Mouse (Mus musculus) stomach, embryonic 16.5 days (tissue): ENCODE measurements around the gene Slc16a10. TPM values are rescaled to one million over a fixed set of nuclear protein-coding genes. Genes with fewer than 3 reads are reported as not detected.

Experiments used
- ATAC-seq: fragments of 200-750 bp; cut with Nextera tagmentation; 2 replicates; pipeline ENCODE4 v1.8.0; 2017; ENCODE audit warnings: moderate number of reproducible peaks, moderate TSS enrichment; ENCODE audit not compliant: insufficient read depth, low FRiP score
- H3K27ac ChIP-seq: fragments of 300-500 bp; sonication (generic); 2 replicates; pipeline ENCODE4 v1.5.1; 2014; ENCODE audit warnings: low read length
- H3K27me3 ChIP-seq: fragments of 300-500 bp; sonication (generic); 2 replicates; pipeline ENCODE4 v1.6.1; 2014; ENCODE audit warnings: low read length, control low read depth, mixed read lengths; ENCODE audit not compliant: control insufficient read depth, insufficient read depth
- H3K36me3 ChIP-seq: fragments of 300-500 bp; sonication (generic); 2 replicates; pipeline ENCODE4 v1.6.1; 2014; ENCODE audit warnings: low read length; ENCODE audit not compliant: control insufficient read depth, insufficient read depth
- H3K4me1 ChIP-seq: fragments of 300-500 bp; sonication (generic); 2 replicates; pipeline ENCODE4 v1.6.1; 2014; ENCODE audit warnings: low read length, control low read depth, mixed read lengths; ENCODE audit not compliant: control insufficient read depth, insufficient read depth
- H3K4me2 ChIP-seq: fragments of 300-500 bp; sonication (generic); 2 replicates; pipeline ENCODE4 v1.6.1; 2014; ENCODE audit warnings: low read depth, low read length, mixed read lengths
- H3K4me3 ChIP-seq: fragments of 300-500 bp; sonication (generic); replicated peaks from 2 replicates; pipeline ENCODE4 v1.5.1; 2014; ENCODE audit warnings: mild to moderate bottlenecking, low read length
- H3K9ac ChIP-seq: fragments of 300-500 bp; sonication (generic); 2 replicates; pipeline ENCODE4 v1.6.1; 2014; ENCODE audit warnings: low read length
- H3K9me3 ChIP-seq: fragments of 300-500 bp; sonication (generic); replicated peaks from 2 replicates; pipeline ENCODE4 v1.6.1; 2016; ENCODE audit warnings: low read length, control low read depth; ENCODE audit not compliant: control insufficient read depth
- WGBS: fragments of 180-500 bp; shearing (Covaris S2); extraction: QIAGEN DNeasy Blood & Tissue Kit; methylation state at CpG from one replicate; pipeline ENCODE4 v1.1.7; 2014; 5-methylcytosine and 5-hydroxymethylcytosine counted together
- polyA plus RNA-seq: library from polyadenylated mRNA; unstranded; fragments of >200 nt; fragmentation: Nextera tagmentation; extraction: Ambion mirVana; gene quantifications from 2 replicates; pipeline ENCODE4 v1.2.1, GENCODE M21; 2015

Gene Slc16a10
- polyA plus RNA-seq, 1 experiment from 2014 or later = 12.2 TPM

DNA sequence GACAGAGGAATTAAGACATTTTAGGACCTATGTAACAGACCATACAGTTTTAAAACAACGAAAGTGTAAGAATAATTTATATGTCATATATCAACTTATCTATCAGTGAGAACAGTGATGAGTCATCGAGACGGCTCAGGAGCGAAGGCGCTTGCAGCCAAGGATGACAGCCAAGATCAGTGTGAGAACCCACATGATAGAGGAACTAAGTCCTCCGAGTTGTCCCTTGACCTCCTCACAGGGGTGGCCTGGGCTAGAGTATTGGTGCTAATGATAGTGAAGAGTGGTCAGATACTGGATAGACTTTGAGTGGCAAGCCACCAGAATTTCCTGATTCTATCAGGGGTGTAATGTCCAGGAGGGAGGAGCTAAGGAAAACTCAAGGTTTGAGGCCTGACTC lies 68.5 kb downstream of the Slc16a10 start:
- peak; percentile 38 for ATAC-seq
- WGBS = 46% methylated on average over 6 of the region's 6 CpGs

GRCm38 (mm10) chr10:40070684-40071083 lies 71.4 kb downstream of the Slc16a10 start:
- 77% methylated on average over 9 of the region's 9 CpGs for WGBS
- H3K27ac ChIP-seq = no peak overlapping the region

More for the DNA sequence above, 68.5 kb downstream of the Slc16a10 start:
- Histone ChIP-seq H3K4me2 (no peak overlapping the region), H3K4me3 (no peak overlapping the region), H3K27me3 (no peaks in the 10 kb centered on the region), H3K27ac (no peak overlapping the region), H3K36me3 (no peaks in the 10 kb centered on the region), H3K9me3 (no peaks in the 10 kb centered on the region), H3K4me1 (peaks cover 8% of the 10 kb centered on the region), H3K9ac (no peak overlapping the region)

DNA sequence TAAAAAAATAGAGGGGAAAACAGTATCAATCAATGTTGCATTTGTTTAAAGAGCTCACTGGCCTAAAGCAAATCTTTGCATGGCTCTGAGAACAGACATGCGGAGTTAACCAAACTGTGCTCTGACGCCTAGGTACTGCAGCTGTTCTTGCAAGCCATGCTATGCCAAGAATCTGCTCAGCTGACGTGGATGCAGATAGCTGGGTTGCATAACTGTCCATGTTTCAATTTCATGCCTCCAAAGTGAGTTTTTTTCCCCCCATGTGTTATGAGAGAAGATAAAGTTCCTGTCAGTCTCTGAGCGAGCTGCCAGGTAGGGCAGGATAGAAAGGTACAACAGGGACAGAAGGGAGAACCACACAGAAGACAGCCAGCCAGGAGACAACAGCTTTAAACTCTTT lies 72.8 kb downstream of the Slc16a10 start:
- ATAC-seq = no peak
- H3K27ac ChIP-seq = no peak overlapping the region
- no peaks in the 10 kb centered on the region for H3K27me3 ChIP-seq
- H3K4me1 ChIP-seq = peaks cover 5% of the 10 kb centered on the region
- 29% methylated on average over 4 of the region's 4 CpGs for WGBS
- H3K4me3 ChIP-seq = no peak overlapping the region
- no peaks in the 10 kb centered on the region for H3K9me3 ChIP-seq
- H3K4me2 ChIP-seq = no peak overlapping the region
- no peaks in the 10 kb centered on the region for H3K36me3 ChIP-seq
- H3K9ac ChIP-seq = no peak overlapping the region

More at GRCm38 (mm10) chr10:40070684-40071083, 71.4 kb downstream of the Slc16a10 start:
- Histone ChIP-seq H3K27me3 (no peaks in the 10 kb centered on the region), H3K9me3 (no peaks in the 10 kb centered on the region), H3K4me3 (no peak overlapping the region), H3K4me1 (peaks cover 5% of the 10 kb centered on the region), H3K4me2 (no peak overlapping the region), H3K36me3 (no peaks in the 10 kb centered on the region), H3K9ac (no peak overlapping the region)
- no peak for ATAC-seq

GRCm38 (mm10) chr10:40068595-40068994 lies 73.5 kb downstream of the Slc16a10 start:
- no peaks in the 10 kb centered on the region for H3K9me3 ChIP-seq
- H3K36me3 ChIP-seq = no peaks in the 10 kb centered on the region
- ATAC-seq = no peak
- H3K4me2 ChIP-seq = no peak overlapping the region
- 63% methylated on average over 10 of the region's 10 CpGs for WGBS
- H3K4me3 ChIP-seq = no peak overlapping the region
- no peak overlapping the region for H3K9ac ChIP-seq
- no peaks in the 10 kb centered on the region for H3K27me3 ChIP-seq
- H3K27ac ChIP-seq = no peak overlapping the region
- peaks cover 5% of the 10 kb centered on the region for H3K4me1 ChIP-seq

GRCm38 (mm10) chr10:40067529-40067928 lies 74.5 kb downstream of the Slc16a10 start:
- H3K9ac ChIP-seq = no peak overlapping the region
- WGBS = 60% methylated on average over 1 of the region's 1 CpGs
- no peak for ATAC-seq
- no peaks in the 10 kb centered on the region for H3K27me3 ChIP-seq
- H3K4me3 ChIP-seq = no peak overlapping the region
- H3K27ac ChIP-seq = no peak overlapping the region
- H3K9me3 ChIP-seq = no peaks in the 10 kb centered on the region
- no peaks in the 10 kb centered on the region for H3K36me3 ChIP-seq
- H3K4me1 ChIP-seq = peaks cover 5% of the 10 kb centered on the region
- H3K4me2 ChIP-seq = no peak overlapping the region

GRCm38 (mm10) chr10:40067071-40067470 lies 75.0 kb downstream of the Slc16a10 start:
- no peak for ATAC-seq
- H3K4me3 ChIP-seq = no peak overlapping the region
- no peaks in the 10 kb centered on the region for H3K9me3 ChIP-seq
- no peak overlapping the region for H3K27ac ChIP-seq
- H3K4me2 ChIP-seq = no peak overlapping the region
- H3K27me3 ChIP-seq = no peaks in the 10 kb centered on the region
- no peaks in the 10 kb centered on the region for H3K36me3 ChIP-seq
- WGBS = 33% methylated on average over 1 of the region's 1 CpGs
- H3K9ac ChIP-seq = no peak overlapping the region
- peaks cover 5% of the 10 kb centered on the region for H3K4me1 ChIP-seq

DNA sequence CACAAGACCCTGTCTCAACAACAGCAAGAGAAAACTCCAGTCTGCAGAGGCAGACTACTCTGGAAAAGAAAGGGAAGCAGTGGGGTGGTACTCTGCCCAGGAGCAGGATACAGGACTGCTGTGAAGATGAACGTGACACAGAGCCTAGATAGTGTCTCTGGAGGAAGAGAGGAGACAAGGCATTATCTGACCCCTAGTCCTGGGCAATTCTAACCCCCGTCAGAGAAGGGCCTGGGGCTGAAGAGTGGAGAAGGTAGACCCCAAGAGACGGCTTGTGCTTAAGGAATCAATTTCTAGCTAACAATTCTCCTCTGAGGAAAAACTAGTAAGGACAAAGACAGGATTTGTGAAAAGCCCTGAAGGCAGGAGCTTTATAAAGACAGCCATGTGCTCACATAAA lies 76.7 kb downstream of the Slc16a10 start:
- no peaks in the 10 kb centered on the region for H3K36me3 ChIP-seq
- 72% methylated on average over 3 of the region's 3 CpGs for WGBS
- H3K27ac ChIP-seq = no peak overlapping the region
- no peak overlapping the region for H3K4me3 ChIP-seq
- H3K4me2 ChIP-seq = no peak overlapping the region
- H3K9ac ChIP-seq = no peak overlapping the region
- H3K9me3 ChIP-seq = no peaks in the 10 kb centered on the region
- H3K27me3 ChIP-seq = no peaks in the 10 kb centered on the region
- no peak for ATAC-seq
- peaks cover 5% of the 10 kb centered on the region for H3K4me1 ChIP-seq

GRCm38 (mm10) chr10:40063291-40063890 lies 78.7 kb downstream of the Slc16a10 start:
- peak overlapping the region; percentile 7; the same call in 1 of the 2 replicates for H3K4me2 ChIP-seq
- WGBS = 28% methylated on average over 5 of the region's 5 CpGs
- no peaks in the 10 kb centered on the region for H3K36me3 ChIP-seq
- no peaks in the 10 kb centered on the region for H3K27me3 ChIP-seq
- no peak overlapping the region for H3K4me3 ChIP-seq
- no peak for ATAC-seq
- peak overlapping the region; percentile 7; the same call in 1 of the 2 replicates for H3K27ac ChIP-seq
- no peaks in the 10 kb centered on the region for H3K9me3 ChIP-seq
- H3K4me1 ChIP-seq = no peaks in the 10 kb centered on the region
- no peak overlapping the region for H3K9ac ChIP-seq

- no peak for ATAC-seq
- Histone ChIP-seq H3K27ac (peak overlapping the region; percentile 7; the same call in 1 of the 2 replicates), H3K9me3 (no peaks in the 10 kb centered on the region), H3K4me3 (no peak overlapping the region), H3K4me2 (peak overlapping the region; percentile 7; the same call in 1 of the 2 replicates), H3K9ac (no peak overlapping the region), H3K27me3 (no peaks in the 10 kb centered on the region), H3K36me3 (no peaks in the 10 kb centered on the region), H3K4me1 (no peaks in the 10 kb centered on the region)
- 53% methylated on average over 6 of the region's 6 CpGs for WGBS
Observed at GRCm38 (mm10) chr10:40062812-40063211, 79.2 kb downstream of the Slc16a10 start.
